Mouse (Mus musculus): ENCODE measurements at regions not wholly inside any gene's neighbourhood (a gene's known extent, or its start where the extent isn't known, plus 50 kb on each side); places are given as distances from the start of the nearest gene placed in this dataset.

DNA sequence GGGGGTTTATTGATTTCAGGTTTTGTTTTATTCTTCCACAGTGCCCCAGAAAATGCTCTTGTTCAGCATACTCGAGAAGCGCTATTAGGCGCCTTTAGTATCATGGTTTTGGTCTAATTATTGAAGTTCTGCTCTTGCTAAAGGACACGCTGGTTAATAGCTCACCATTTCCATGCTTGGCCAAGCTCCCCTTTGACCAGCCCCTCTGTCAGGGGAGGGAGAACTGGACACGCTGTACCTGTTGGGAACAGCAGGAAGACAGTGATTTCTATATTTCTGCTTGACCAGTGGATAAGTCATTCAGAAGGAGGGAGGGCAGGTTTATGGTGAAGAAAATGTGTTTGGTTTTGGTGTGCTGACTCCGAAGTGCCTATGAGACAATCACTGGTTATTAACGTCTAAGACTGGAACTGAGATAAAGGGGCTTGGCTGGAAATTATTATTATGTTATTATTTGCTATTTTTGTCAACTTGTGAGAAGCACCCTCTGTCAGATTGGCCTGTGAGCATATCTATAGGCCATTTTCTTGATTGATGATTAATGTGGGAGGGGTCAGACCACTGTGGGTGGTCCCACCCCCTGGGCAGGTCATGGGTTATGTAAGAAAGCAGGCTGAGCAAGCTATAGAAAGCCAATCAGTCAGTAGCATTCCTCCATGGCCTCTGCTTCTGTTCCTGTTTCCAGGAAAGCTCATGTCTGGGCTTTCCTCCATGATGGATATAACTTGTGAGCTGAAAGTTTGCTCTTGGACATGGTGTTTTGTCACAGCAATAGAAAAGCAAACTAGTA lies 51.2 kb upstream of the Tanc2 start:
- H3K27me3 ChIP-seq = 0 out of 2 replicates have a peak, but pooled peaks cover 2% of the 10 kb centered on the region
- no peak overlapping the region for H3K9ac ChIP-seq
- H3K27ac ChIP-seq = no peak overlapping the region
- H3K9me3 ChIP-seq = no peaks in the 10 kb centered on the region
- H3K36me3 ChIP-seq = no peaks in the 10 kb centered on the region
- no peak overlapping the region for H3K4me2 ChIP-seq (replicated peaks)
- no peak overlapping the region for H3K4me3 ChIP-seq
- 87% methylated on average over 7 of the region's 7 CpGs for WGBS
- peaks cover 14% of the 10 kb centered on the region; the same call in 1 of the 2 replicates for H3K4me1 ChIP-seq
- ATAC-seq (ENCODE audit: low FRiP score, low read depth) = no peak

DNA sequence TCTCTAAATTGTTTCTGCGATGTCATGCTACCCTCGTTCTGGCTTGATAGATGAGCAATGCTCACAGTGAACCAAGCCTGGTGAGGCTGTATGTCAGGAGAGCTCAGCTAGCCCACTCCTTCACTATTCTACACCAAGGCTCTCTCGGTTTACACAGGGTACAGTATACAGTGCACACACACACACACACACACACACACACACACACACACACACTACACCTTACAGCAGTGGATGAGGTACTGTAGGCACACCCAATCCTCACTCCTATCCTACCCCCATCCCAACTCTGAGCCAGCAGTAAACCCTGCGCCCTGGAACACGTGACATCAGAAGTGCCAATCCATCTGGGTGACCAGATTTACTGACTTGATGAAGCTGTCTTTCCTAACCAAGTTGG lies 57.2 kb upstream of the Tanc2 start:
- no peak overlapping the region for H3K4me3 ChIP-seq
- no peak overlapping the region for H3K4me2 ChIP-seq (replicated peaks)
- H3K27ac ChIP-seq = no peak overlapping the region
- H3K9ac ChIP-seq = no peak overlapping the region
- ATAC-seq (ENCODE audit: low FRiP score, low read depth) = no peak
- H3K27me3 ChIP-seq = no peaks in the 10 kb centered on the region
- H3K36me3 ChIP-seq = no peaks in the 10 kb centered on the region
- H3K4me1 ChIP-seq = peaks cover 10% of the 10 kb centered on the region; the same call in 1 of the 2 replicates
- no peaks in the 10 kb centered on the region for H3K9me3 ChIP-seq
- 73% methylated on average over 5 of the region's 5 CpGs for WGBS

DNA sequence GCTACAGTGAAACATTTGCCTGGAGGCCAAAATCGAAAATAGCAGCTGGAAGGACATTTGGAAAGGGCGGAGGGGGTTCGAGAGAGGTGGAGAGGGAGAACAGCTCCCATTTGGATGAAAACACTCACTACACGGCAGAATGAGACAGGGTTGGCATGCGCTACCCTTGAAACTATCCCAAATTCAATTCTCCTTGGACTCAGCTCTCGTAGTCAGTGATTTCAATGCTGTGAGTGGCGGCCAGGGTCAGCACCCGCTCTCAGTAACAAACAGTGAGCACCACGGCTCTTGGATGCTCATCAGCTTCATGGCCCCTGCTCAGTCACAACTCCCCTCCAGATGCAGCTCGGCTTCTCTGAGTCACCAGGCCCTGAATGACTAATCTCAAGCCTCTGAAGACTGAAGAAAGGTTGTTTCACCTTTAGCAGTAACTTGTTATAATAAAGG lies 59.1 kb upstream of the Tanc2 start:
- WGBS = 69% methylated on average over 10 of the region's 10 CpGs
- Histone ChIP-seq H3K4me1 (peaks cover 22% of the 10 kb centered on the region), H3K27me3 (no peaks in the 10 kb centered on the region), H3K4me3 (no peak overlapping the region), H3K27ac (no peak overlapping the region), H3K9me3 (no peaks in the 10 kb centered on the region), H3K4me2 (replicated peaks) (no peak overlapping the region), H3K9ac (no peak overlapping the region), H3K36me3 (no peaks in the 10 kb centered on the region)
- ATAC-seq (ENCODE audit: low FRiP score, low read depth) = no peak

DNA sequence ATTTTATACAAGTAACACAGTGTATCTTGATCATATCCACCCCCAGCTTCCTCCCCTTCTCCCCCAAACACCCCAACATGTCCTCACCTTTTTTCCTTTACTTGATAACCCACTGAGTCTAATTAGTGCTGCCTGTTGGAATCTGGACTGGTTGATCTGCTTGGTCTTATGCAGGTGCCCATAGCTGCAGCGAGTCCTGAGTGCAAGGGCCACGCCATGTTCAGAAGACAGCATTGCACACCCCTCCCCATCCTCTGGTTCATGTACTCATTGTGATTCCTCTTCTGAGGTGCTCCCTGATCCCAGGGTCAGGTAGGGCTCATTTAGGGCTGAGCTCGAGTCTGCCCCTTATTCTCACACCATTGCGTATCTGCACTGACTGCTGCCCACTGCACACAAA lies 63.7 kb upstream of the Tanc2 start:
- whole genome bisulfite sequencing = 85% methylated on average over 4 of the region's 4 CpGs

DNA sequence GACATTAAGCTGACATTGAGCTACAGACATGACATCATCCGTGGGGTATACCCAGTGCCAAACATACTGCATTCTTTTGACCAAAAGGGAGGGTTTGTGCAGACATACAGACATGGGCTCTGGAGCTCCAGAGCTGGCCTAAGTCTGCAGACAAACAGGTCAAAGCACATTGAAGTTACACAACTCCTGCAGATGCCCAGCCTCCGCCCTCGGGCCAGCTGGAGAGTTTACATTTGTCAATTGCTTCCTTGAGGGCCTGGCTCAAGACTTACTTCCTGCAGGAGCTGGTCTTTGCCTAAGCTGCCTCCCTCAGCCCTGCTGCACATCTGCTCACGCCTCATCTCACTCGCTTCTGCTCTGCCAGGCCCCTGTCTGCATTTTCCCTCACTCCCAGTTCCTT lies 64.2 kb upstream of the Tanc2 start:
- no peaks in the 10 kb centered on the region for H3K27me3 ChIP-seq
- no peak overlapping the region for H3K27ac ChIP-seq
- H3K9ac ChIP-seq = no peak overlapping the region
- peaks cover 24% of the 10 kb centered on the region for H3K4me1 ChIP-seq
- H3K4me2 ChIP-seq (replicated peaks) = no peak overlapping the region
- no peaks in the 10 kb centered on the region for H3K9me3 ChIP-seq
- no peak overlapping the region for H3K4me3 ChIP-seq
- no peaks in the 10 kb centered on the region for H3K36me3 ChIP-seq
- WGBS = 26% methylated on average over 5 of the region's 5 CpGs
- ATAC-seq (ENCODE audit: low FRiP score, low read depth) = peak; percentile 71; the same call in 1 of the 2 replicates

More for the DNA sequence above, 63.7 kb upstream of the Tanc2 start:
- no peak for ATAC-seq (ENCODE audit: low FRiP score, low read depth)
- Histone ChIP-seq H3K27me3 (no peaks in the 10 kb centered on the region), H3K4me2 (replicated peaks) (no peak overlapping the region), H3K9me3 (no peaks in the 10 kb centered on the region), H3K4me1 (peaks cover 27% of the 10 kb centered on the region), H3K27ac (0 out of 2 replicates have a peak overlapping the region, but pooled peaks have one; percentile 28), H3K9ac (no peak overlapping the region), H3K4me3 (no peak overlapping the region), H3K36me3 (no peaks in the 10 kb centered on the region)

DNA sequence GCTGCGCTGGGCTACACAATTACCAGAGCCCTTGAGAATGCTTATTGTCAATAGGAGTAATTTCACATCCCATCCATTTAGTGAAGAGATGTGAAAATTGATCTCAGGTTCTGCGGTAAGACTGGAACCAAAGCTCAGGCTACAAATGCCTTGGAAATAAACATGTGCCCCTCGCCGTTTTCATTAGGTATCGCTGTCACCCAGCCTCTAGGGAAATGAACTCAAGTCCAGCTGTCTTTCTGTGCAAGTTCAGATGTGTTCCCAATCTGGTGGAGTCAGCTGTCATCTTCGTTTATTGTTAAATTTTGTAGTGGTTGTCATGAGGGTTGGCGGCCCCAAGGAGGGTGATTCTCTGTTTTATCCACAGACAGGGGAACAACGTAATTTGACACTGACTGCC lies 65.4 kb upstream of the Tanc2 start:
- H3K27me3 ChIP-seq = no peaks in the 10 kb centered on the region
- ATAC-seq (ENCODE audit: low FRiP score, low read depth) = no peak
- H3K4me1 ChIP-seq = peaks cover 21% of the 10 kb centered on the region
- WGBS = 43% methylated on average over 8 of the region's 8 CpGs
- no peak overlapping the region for H3K27ac ChIP-seq
- H3K4me2 ChIP-seq (replicated peaks) = no peak overlapping the region
- H3K9ac ChIP-seq = no peak overlapping the region
- no peaks in the 10 kb centered on the region for H3K9me3 ChIP-seq
- no peak overlapping the region for H3K4me3 ChIP-seq
- no peaks in the 10 kb centered on the region for H3K36me3 ChIP-seq

DNA sequence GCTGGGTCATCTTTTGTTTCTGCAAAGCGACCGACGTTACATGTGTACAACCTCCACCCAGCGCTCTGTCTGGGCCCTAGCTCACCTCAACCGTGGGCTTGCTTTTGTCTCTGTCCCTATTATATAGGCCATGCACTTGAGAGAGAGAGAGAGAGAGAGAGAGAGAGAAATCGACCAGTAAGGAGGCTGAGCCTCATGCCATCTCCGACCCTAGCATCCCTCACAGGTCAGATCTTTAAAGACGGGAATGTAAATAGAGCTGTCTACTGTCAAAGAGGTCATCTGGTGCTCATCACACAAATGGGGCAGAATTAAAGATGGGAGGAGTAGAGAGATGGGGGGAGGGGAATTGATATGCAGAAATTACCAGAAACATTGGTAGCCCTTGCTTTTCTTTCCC lies 66.0 kb upstream of the Tanc2 start:
- H3K27ac ChIP-seq = no peak overlapping the region
- no peak overlapping the region for H3K4me2 ChIP-seq (replicated peaks)
- WGBS = 47% methylated on average over 8 of the region's 8 CpGs
- H3K9me3 ChIP-seq = no peaks in the 10 kb centered on the region
- H3K4me3 ChIP-seq = no peak overlapping the region
- H3K9ac ChIP-seq = no peak overlapping the region
- peaks cover 21% of the 10 kb centered on the region for H3K4me1 ChIP-seq
- no peaks in the 10 kb centered on the region for H3K36me3 ChIP-seq
- H3K27me3 ChIP-seq = no peaks in the 10 kb centered on the region
- ATAC-seq (ENCODE audit: low FRiP score, low read depth) = no peak

DNA sequence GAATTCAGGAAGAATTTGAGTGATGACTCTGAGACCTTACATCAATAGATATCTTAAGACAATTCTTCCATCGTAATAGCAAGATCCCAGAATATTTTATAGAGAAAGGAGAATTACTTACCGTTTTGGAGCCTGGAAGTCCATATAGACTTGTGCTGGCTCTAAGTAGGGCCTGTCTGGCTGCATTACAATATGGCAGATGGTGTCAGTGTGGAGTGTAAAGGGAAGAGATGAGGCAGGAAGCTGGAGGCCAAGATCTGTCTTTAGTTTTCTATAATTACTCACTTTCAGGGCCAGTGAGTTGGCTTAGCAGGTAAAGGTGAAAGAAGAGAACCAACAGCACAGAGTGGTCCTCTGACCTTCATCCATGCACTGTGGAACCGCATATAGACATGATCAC lies 63.9 kb upstream of the March10 start:
- Histone ChIP-seq H3K9ac (no peak overlapping the region), H3K4me2 (replicated peaks) (no peak overlapping the region), H3K36me3 (no peaks in the 10 kb centered on the region), H3K27me3 (no peaks in the 10 kb centered on the region), H3K4me3 (no peak overlapping the region), H3K9me3 (no peaks in the 10 kb centered on the region), H3K27ac (no peak overlapping the region), H3K4me1 (peaks cover 6% of the 10 kb centered on the region; the same call in 1 of the 2 replicates)
- no peak for ATAC-seq (ENCODE audit: low FRiP score, low read depth)
- 92% methylated on average over 3 of the region's 3 CpGs for WGBS

DNA sequence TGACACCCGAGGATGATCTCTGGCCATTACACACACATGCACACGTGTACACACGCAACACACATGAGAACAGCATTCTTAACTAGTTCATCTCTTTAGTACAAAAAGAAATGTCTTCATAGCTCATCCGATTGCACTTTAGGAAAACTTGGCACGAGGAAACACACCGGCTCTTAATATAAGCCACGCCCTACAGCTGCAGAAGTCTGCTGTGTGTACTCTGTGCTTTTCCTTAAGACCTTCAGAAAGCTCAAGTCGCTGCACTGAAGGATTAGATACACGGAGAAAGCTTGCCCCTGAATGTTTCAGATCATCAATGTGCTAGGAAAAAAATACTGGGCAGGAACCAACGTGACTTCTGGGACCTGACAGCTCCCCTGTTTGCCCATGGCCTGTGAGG lies 56.7 kb upstream of the March10 start:
- 81% methylated on average over 10 of the region's 10 CpGs for WGBS
- H3K9ac ChIP-seq = no peak overlapping the region
- ATAC-seq (ENCODE audit: low FRiP score, low read depth) = no peak
- no peaks in the 10 kb centered on the region for H3K36me3 ChIP-seq
- peaks cover 14% of the 10 kb centered on the region for H3K4me1 ChIP-seq
- H3K4me3 ChIP-seq = no peak overlapping the region
- no peaks in the 10 kb centered on the region for H3K27me3 ChIP-seq
- H3K9me3 ChIP-seq = no peaks in the 10 kb centered on the region
- H3K27ac ChIP-seq = no peak overlapping the region
- no peak overlapping the region for H3K4me2 ChIP-seq (replicated peaks)

DNA sequence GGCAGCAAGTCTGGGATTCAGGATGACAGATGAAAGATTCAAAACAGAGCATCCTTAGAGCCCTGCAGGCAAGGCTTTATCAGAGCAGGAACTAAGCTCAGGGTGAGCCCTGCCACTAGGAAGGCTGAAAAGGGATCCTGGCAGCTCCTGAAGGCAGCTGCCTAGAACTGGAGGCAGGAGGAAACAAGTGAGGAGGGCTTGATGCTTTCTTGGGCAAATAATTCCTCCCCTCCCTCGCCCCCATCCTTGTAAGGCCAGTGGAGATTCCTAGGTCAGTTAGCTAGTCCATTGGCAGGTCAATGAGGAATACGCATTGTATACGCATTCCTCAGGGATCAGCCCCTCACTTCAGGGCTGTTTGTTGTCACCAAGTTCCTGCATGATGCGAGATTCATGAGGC lies 54.1 kb upstream of the March10 start:
- ATAC-seq (ENCODE audit: low FRiP score, low read depth) = no peak
- 70% methylated on average over 4 of the region's 4 CpGs for WGBS

DNA sequence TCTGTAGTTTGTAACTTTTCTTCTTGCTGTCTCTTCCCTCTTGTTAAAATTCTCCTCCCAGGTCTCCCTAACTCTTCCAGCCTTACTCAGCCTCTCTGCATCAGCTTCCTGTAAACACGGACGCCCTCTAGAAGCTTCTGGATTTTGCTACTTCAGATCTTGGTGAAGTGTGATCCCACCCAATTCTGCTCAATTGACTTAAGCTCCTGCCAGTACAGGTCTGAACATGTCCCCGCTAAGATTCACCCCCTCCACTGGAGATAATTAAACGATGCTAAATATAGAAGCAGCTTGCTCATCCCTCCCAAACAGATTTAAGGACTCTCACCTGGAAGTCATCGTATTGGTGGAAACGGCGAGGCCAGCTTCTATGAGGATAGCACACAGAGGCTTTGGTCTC lies 53.5 kb upstream of the March10 start:
- Histone ChIP-seq H3K9me3 (no peaks in the 10 kb centered on the region), H3K27me3 (no peaks in the 10 kb centered on the region), H3K4me2 (replicated peaks) (no peak overlapping the region), H3K27ac (no peak overlapping the region), H3K36me3 (no peaks in the 10 kb centered on the region), H3K4me3 (no peak overlapping the region), H3K4me1 (peaks cover 35% of the 10 kb centered on the region), H3K9ac (no peak overlapping the region)
- ATAC-seq (ENCODE audit: low FRiP score, low read depth) = no peak
- WGBS = 53% methylated on average over 7 of the region's 7 CpGs

More for the DNA sequence above, 54.1 kb upstream of the March10 start:
- Histone ChIP-seq H3K4me3 (no peak overlapping the region), H3K36me3 (no peaks in the 10 kb centered on the region), H3K9me3 (no peaks in the 10 kb centered on the region), H3K27me3 (no peaks in the 10 kb centered on the region), H3K27ac (no peak overlapping the region), H3K9ac (no peak overlapping the region), H3K4me1 (peaks cover 35% of the 10 kb centered on the region), H3K4me2 (replicated peaks) (no peak overlapping the region)

DNA sequence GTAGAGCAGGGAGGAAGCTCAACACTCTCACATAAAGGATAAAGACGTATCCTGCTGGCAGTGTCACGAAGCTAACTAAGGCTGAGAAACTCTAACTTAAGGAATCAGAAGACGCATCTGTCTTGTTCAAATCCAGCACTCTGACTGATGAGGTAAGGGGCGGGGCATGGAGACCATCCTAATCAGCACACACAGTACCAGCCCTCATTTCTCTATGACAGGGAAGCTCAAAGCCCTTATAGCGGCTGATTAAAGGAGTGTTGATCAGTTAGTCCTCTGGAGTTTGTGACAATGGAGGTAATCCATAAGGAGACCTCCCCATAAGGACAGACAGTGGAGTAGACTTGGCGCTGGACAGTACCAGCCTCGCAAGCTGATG lies 52.1 kb upstream of the March10 start:
- H3K9me3 ChIP-seq = no peaks in the 10 kb centered on the region
- no peak overlapping the region for H3K9ac ChIP-seq
- no peak overlapping the region for H3K4me2 ChIP-seq (replicated peaks)
- H3K36me3 ChIP-seq = no peaks in the 10 kb centered on the region
- H3K4me1 ChIP-seq = peaks cover 35% of the 10 kb centered on the region
- WGBS = 77% methylated on average over 7 of the region's 7 CpGs
- no peak overlapping the region for H3K27ac ChIP-seq
- peak; percentile 16; the same call in 1 of the 2 replicates for ATAC-seq (ENCODE audit: low FRiP score, low read depth)
- H3K27me3 ChIP-seq = no peaks in the 10 kb centered on the region
- H3K4me3 ChIP-seq = no peak overlapping the region
